Mouse (Mus musculus) MEL (cell line): ENCODE data around the gene Fem1a.

Experiments used
- CTCF ChIP-seq, 3 experiments: IDR thresholded peaks in 2 of 3; conservative IDR thresholded peaks in 1 of 3; 2 replicates each; pipeline ENCODE4 v1.5.1; 2011 to 2012; ENCODE audit warnings: low read length in 3 of 3, low read depth in 2 of 3, mild to moderate bottlenecking in 2 of 3, improper control_type of control experiment in 1 of 3, inconsistent platforms in 1 of 3, mixed read lengths in 1 of 3, moderate library complexity in 1 of 3; ENCODE audit not compliant: control insufficient read depth in 1 of 3, insufficient read depth in 1 of 3, poor library complexity in 1 of 3, severe bottlenecking in 1 of 3
- HCFC1 ChIP-seq: IDR thresholded peaks from 2 replicates; pipeline ENCODE4 v1.6.1; 2012; ENCODE audit warnings: low read depth, mild to moderate bottlenecking, inconsistent platforms, low read length, improper control_type of control experiment, moderate library complexity
- NRF1 ChIP-seq: IDR thresholded peaks from 2 replicates; pipeline ENCODE4 v1.6.1; 2014; ENCODE audit warnings: low read depth, mild to moderate bottlenecking, inconsistent platforms, low read length, improper control_type of control experiment, moderate library complexity; ENCODE audit not compliant: poor library complexity, insufficient read depth, severe bottlenecking
- RCOR1 ChIP-seq: IDR thresholded peaks from 2 replicates; pipeline ENCODE4 v1.6.1; 2012; ENCODE audit warnings: low read depth, mild to moderate bottlenecking, inconsistent platforms, low read length, improper control_type of control experiment

GRCm38 (mm10) chr17:56300186-56300585 is 43.6 kb downstream of the Fem1a start, which contains the start of gene Arrdc5:
- TF ChIP-seq HCFC1 (no peak), CTCF (IDR thresholded peaks at IDR 0.05 in 2 of 3, conservative IDR thresholded peaks at IDR 0.05 in 1 of 3; ENCODE audit: control insufficient read depth in 1 of 3, insufficient read depth in 1 of 3, low read depth in 2 of 3, low read length in 3 of 3, poor library complexity in 1 of 3, severe bottlenecking in 1 of 3) (no peak), NRF1 (no peak), RCOR1 (no peak)
